Mouse (Mus musculus) olfactory bulb, adult 2 months (tissue): ENCODE measurements around the gene Tesk1.

Experiments used
- CTCF ChIP-seq: fragments of 200-500 bp; IDR thresholded peaks from 2 replicates; pipeline ENCODE4 v1.5.1; 2012; ENCODE audit warnings: low read depth, mild to moderate bottlenecking, low read length, moderate library complexity; ENCODE audit not compliant: insufficient read depth
- POLR2A ChIP-seq: fragments of 200-500 bp; IDR thresholded peaks from 2 replicates; pipeline ENCODE4 v1.6.1; 2012; ENCODE audit warnings: mild to moderate bottlenecking, low read depth, low read length, moderate library complexity; ENCODE audit not compliant: insufficient read depth

- TF ChIP-seq POLR2A (no peak), CTCF (no peak)
These were observed 25.1 kb downstream of the Tesk1 start for GRCm38 (mm10) chr4:43466872-43467271.
